Mouse (Mus musculus) thymus, postnatal 25 days (tissue): Measurements from ENCODE around the gene Fam71e2.
"Not testable (repeated sequence)": the region's sequence is repeated elsewhere in the genome, so short reads cannot be mapped to it uniquely, and the experiment has no call there.

Experiments
- DNase-seq: peaks from one replicate; pipeline ENCODE4 v3.0.0; 2022

Gene Fam71e2

GRCm38 (mm10) chr7:4771202-4771601, at the start of gene Fam71e2:
Fam71e2 (minus strand) TSS chr7:4771302.
- no peak for DNase-seq

GRCm38 (mm10) chr7:4816559-4816958, 45.5 kb upstream of the Fam71e2 start:
- DNase-seq, result peak; percentile 12

- no peak for DNase-seq
Measured at GRCm38 (mm10) chr7:4813105-4813791, 42.1 kb upstream of the Fam71e2 start.

GRCm38 (mm10) chr7:4812303-4813104, 41.4 kb upstream of the Fam71e2 start, which contains the start of gene Ube2s:
Ube2s (minus strand) TSS chr7:4812590.
- peak; percentile 98 for DNase-seq

GRCm38 (mm10) chr7:4811842-4812302, 40.8 kb upstream of the Fam71e2 start:
- no peak for DNase-seq

- DNase-seq, result not testable (repeated sequence)
Measured at GRCm38 (mm10) chr7:4811131-4811530, 40.0 kb upstream of the Fam71e2 start.

- peak; percentile 30 for DNase-seq
Measured at GRCm38 (mm10) chr7:4806716-4807115, 35.6 kb upstream of the Fam71e2 start.

GRCm38 (mm10) chr7:4802247-4802646, 31.1 kb upstream of the Fam71e2 start:
- DNase-seq, result no peak

- peak; percentile 22 for DNase-seq
Measured at GRCm38 (mm10) chr7:4795767-4796433, 24.8 kb upstream of the Fam71e2 start.

- DNase-seq, result no peak
Measured at GRCm38 (mm10) chr7:4794631-4795168, 23.6 kb upstream of the Fam71e2 start.

GRCm38 (mm10) chr7:4793674-4794073, 22.6 kb upstream of the Fam71e2 start:
- DNase-seq, result no peak

GRCm38 (mm10) chr7:4793248-4793647, 22.1 kb upstream of the Fam71e2 start:
- not testable (repeated sequence) for DNase-seq

- DNase-seq, result peak; percentile 93
Measured at GRCm38 (mm10) chr7:4792278-4793212, 21.4 kb upstream of the Fam71e2 start, which contains the start of gene Rpl28. Rpl28 (plus strand) TSS chr7:4792874.

- peak; percentile 25 for DNase-seq
Measured at GRCm38 (mm10) chr7:4789436-4789935, 18.4 kb upstream of the Fam71e2 start, which contains the start of gene Tmem238. Tmem238 (minus strand) TSS chr7:4789656.

- DNase-seq, result peak; percentile 47
Measured at GRCm38 (mm10) chr7:4788499-4789435, 17.7 kb upstream of the Fam71e2 start.

- DNase-seq, result no peak
Measured at GRCm38 (mm10) chr7:4783667-4784268, 12.7 kb upstream of the Fam71e2 start.

- no peak for DNase-seq
Measured at GRCm38 (mm10) chr7:4782759-4783158, 11.7 kb upstream of the Fam71e2 start, which contains the start of the genes Il11 and Tmem190. Il11 (minus strand) TSS chr7:4782859. Tmem190 (plus strand) TSS chr7:4782937.

GRCm38 (mm10) chr7:4782130-4782529, 11.0 kb upstream of the Fam71e2 start:
- DNase-seq, result no peak

GRCm38 (mm10) chr7:4779921-4780320, 8.8 kb upstream of the Fam71e2 start:
- no peak for DNase-seq
